Mouse (Mus musculus) heart, postnatal 10 days (tissue): ENCODE measurements around the gene Acvr1c. TPM values are rescaled to one million over a fixed set of nuclear protein-coding genes. Genes with fewer than 3 reads are reported as not detected.

ENCODE experiments used
- DNase-seq, 2 experiments: peaks; one replicate each; pipeline ENCODE4 v3.0.0; 2021
- intact Hi-C: fragments of 180-260 bp; cut with DNase I; formaldehyde crosslinking; loops from one replicate; pipeline ENCODE4 v1.15.1; 2025
- total RNA-seq, 2 experiments: library from RNA; stranded (reverse); gene quantifications; 2 replicates each; pipeline ENCODE4 v1.2.3; 2021

Gene Acvr1c
- 1 to 10 TPM; 1.7 to 4.5 TPM for total RNA-seq

DNA sequence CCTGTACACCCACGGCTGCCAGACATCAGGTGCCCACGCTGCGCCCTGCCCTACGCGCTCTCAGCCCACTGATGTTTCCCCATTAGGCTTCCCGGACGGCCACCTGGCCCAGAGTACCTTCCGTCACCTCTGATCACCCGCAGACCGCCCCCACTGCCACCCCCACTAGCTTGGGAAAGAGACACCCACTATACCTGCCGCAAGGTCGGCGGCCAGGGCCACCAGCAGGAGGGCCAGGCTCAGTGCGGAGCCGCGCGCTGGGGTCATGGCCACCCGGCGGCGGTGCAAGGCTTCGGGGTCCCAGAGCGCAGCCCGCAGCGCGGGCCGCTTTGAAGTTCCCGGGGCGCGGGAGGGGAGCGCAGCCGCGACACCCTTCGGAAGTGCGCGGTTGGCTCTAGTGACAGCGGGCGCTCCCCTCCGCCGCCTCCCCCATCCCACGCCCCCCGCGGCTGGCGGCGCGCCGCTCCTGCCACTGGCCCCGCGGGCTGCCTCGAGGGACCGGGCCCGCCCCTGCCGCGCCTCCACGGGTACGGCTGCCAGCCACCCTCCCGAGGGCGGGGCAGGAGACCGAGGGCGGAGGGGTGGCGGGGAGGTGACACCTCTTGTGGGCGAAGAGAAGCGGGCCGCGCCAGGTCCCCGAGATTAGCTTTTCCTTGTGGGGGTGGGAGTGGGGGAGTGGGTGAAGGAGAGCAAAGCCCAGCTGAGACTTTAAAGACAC lies at the start of gene Acvr1c:
Acvr1c (minus strand) TSS at position 482 of the 718 bp plus-strand sequence.
- peak; percentile 48 to 50 for DNase-seq
- intact Hi-C loops = loop anchor here (10.0 kb wide), 1 partner anchor 307 kb away; no protein-coding TSS in a partner anchor

- no peak for DNase-seq
- intact Hi-C loops = no loop called here
These were observed 45.8 kb upstream of the Acvr1c start for GRCm38 (mm10) chr2:58403481-58403880.

- intact Hi-C loops = no loop called here
These were observed 30.9 kb upstream of the Acvr1c start for GRCm38 (mm10) chr2:58388601-58389000.

DNA sequence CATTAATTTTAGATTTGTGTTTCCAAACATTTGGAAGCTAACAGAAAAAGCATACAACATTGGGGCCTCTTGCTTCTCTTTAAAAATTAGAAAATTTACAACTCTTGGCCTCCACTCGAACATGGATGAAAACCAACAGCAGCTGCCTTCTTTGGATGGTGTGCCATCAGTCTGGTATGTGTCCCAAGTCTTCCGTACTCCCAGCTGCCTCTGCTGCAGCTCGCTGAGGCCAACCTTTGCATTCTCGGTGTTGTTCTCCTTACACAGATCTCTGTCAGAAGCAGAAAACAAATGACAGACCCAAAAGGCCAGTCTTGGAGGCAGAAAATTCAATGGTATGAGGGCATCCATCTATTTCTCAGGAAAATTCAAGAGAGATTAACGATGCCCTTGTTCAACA lies 22.3 kb upstream of the Acvr1c start:
- intact Hi-C loops = no loop called here
- DNase-seq = no peak

More at GRCm38 (mm10) chr2:58388601-58389000, 30.9 kb upstream of the Acvr1c start:
- DNase-seq = no peak

GRCm38 (mm10) chr2:58379475-58379874 lies 21.8 kb upstream of the Acvr1c start:
- intact Hi-C loops = no loop called here
- DNase-seq = no peak

- no peak for DNase-seq
- intact Hi-C loops = no loop called here
These were observed 19.9 kb upstream of the Acvr1c start for GRCm38 (mm10) chr2:58377417-58378130.

GRCm38 (mm10) chr2:58366196-58366595 lies 8.5 kb upstream of the Acvr1c start:
- intact Hi-C loops = no loop called here
- no peak for DNase-seq

DNA sequence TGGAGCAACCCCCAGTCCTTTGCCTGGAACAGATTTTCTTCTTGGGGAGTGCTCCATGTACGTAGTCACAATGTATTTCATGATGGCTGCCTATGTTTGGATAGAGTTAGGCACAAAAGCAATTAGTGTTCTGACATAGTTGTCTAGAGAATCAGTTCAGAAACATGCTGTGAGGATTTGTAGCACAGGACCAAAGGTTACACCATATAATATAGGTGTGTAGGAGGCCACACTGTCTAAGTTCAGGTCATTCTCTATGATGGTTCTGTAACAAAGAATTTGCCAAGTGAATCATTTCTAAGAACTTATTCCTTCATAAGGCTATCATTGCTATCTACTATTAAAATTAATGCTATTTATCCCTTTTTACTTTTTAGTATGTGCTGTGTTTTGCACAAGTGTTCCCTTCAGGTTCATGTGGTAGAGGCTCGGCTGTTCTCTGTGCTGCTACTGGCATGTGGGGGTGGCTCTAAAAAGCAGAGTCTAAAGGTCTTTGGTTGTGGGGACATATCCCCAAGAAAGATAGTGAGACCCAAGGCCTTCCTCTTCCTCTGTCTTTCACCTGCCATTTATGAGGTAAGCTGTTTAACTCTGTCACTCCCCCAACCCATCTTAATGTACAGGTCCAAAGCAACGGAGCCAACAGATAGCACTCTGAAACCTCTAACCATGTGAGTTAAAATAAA lies 3.8 kb upstream of the Acvr1c start:
- intact Hi-C loops = no loop called here

DNA sequence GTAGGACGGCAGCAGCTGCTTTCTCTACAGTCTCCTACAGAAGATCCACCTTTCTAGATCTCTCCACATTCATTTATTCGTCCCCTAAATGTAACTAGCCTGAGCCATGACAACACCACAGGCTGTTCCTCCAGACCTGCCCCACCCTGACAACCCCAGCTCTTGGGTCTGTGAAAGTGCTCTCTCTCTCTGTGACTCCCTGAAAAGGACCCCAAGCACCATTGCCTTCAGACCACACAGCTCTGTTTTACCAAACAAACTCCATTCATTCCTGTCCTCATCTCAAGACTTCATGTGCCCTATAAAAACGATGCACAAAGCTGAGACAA lies 401 bp upstream of the Acvr1c start:
- intact Hi-C loops = loop anchor here (10.0 kb wide), 1 partner anchor 307 kb away; no protein-coding TSS in a partner anchor

More for the DNA sequence above, 3.8 kb upstream of the Acvr1c start:
- no peak for DNase-seq

GRCm38 (mm10) chr2:58357068-58357413 lies 654 bp downstream of the Acvr1c start:
- intact Hi-C loops = loop anchor here (10.0 kb wide), 1 partner anchor 308 kb away; no protein-coding TSS in a partner anchor
- no peak for DNase-seq

More for the DNA sequence above, 401 bp upstream of the Acvr1c start:
- DNase-seq = no peak

GRCm38 (mm10) chr2:58354389-58354788 lies 3.3 kb downstream of the Acvr1c start:
- no peak for DNase-seq
- intact Hi-C loops = loop anchor here (10.0 kb wide), 1 partner anchor 310 kb away; no protein-coding TSS in a partner anchor

GRCm38 (mm10) chr2:58352846-58353245 lies 4.8 kb downstream of the Acvr1c start:
- DNase-seq = peak in 1 of 2 experiments; percentile 9
- intact Hi-C loops = loop anchor here (10.0 kb wide), 1 partner anchor 312 kb away; no protein-coding TSS in a partner anchor

GRCm38 (mm10) chr2:58350657-58351056 lies 7.0 kb downstream of the Acvr1c start:
- DNase-seq = no peak
- intact Hi-C loops = loop anchor here (10.0 kb wide), 1 partner anchor 314 kb away; no protein-coding TSS in a partner anchor

GRCm38 (mm10) chr2:58336730-58337129 lies 21.0 kb downstream of the Acvr1c start:
- intact Hi-C loops = no loop called here
- DNase-seq = no peak

DNA sequence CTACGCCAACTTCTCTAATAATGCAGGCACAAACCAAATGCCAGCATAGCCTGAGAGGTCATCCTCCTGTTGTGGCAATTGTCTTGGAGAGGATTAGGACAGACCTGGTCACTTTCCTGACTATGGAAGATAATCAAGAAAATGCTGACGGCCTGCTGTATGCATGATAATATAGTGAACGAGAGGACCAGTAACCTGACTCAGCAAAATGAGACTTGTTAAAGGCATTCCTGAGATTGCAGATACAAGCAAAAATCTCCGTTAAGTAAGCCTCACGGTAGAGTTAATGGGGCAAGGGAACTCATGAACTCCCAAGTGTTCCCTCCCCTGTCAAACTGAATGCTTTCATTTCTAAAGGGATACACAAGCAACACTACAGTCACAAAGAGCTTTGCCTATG lies 28.1 kb downstream of the Acvr1c start:
- intact Hi-C loops = no loop called here

GRCm38 (mm10) chr2:58324118-58324901 lies 33.4 kb downstream of the Acvr1c start:
- peak; percentile 4 to 31 for DNase-seq
- intact Hi-C loops = loop anchor here (1.0 kb wide), 1 partner anchor 269 kb away; no protein-coding TSS in a partner anchor

More for the DNA sequence above, 28.1 kb downstream of the Acvr1c start:
- no peak for DNase-seq

DNA sequence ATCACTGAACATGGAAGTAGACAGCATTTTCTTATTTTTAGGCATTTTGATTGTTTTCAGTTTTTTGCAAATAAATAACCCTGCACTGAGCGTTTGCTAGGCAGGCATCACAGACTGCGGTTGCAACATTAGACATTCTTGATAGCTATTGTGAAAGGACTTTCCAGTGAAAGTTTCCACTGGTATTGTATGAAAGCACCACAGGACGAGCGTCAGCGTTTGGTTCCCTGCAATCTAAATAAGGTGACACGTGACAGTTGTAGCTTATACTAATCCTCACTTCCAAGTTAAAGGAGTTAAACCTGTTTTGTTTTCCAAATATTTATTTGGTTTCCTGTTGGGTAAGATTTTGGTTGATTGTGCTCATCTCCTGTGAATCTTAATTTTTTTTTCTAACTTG lies 34.4 kb downstream of the Acvr1c start:
- intact Hi-C loops = no loop called here
- no peak for DNase-seq

DNA sequence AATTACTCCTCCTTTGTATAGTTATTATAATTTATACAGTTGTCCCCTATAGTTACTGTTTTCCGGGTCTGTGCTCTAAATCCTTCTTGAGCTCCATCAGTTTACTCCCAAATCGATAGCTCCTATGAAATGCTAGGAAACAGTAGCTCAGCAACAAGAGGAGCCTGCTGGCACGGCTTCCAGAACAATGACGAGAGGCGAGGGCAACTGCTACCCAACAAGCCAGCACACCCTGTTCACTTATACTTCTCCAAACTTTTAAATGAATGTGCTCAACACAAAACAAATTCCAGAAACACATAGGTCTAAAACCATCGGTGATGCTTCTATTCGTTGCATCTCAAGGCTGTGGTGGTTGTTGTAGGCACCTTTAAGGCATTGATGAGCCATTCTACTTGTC lies 41.5 kb downstream of the Acvr1c start:
- no peak for DNase-seq
- intact Hi-C loops = no loop called here

DNA sequence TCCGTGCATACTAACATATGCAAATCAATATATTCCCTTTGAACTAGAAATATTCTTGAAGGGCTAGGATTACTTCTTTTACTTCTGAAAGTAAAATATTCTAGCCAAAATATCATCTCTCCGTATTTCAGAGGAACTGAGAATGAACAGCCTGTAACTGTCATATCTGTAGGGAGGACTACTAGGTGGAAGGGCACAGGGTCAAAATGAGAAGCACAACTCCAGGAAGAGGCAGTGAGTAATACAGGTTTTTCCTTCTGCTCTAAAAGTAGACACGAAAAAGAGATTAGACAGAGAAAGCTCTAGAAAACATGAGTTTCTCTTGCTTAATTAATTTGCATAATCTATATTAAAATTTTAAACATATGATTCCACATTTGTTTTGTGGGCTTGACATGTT lies 48.0 kb downstream of the Acvr1c start:
- intact Hi-C loops = no loop called here

DNA sequence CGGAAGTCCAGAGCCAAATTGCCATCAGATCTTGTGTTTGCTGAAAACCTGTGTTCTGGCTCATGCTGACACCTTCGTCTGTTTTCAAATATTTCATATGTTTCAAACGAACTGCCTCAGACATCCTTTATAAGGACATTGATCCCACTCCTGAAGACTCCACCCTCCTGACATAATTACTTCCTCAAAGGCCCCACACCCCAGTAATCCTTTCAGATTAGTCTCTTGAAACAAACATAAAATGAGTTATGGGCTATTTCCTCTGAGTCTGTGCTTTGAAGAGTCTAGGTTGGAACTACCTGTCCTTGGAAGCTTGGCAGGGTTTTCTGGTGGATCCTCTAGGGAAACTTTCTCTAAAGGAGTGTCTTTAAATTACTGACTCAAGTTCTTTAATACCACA lies 53.2 kb downstream of the Acvr1c start:
- intact Hi-C loops = no loop called here

More for the DNA sequence above, 48.0 kb downstream of the Acvr1c start:
- DNase-seq = no peak

More for the DNA sequence above, 53.2 kb downstream of the Acvr1c start:
- no peak for DNase-seq
